Mouse (Mus musculus) kidney, adult 2 months (tissue): ENCODE data around the gene Fkbpl. TPM values are rescaled to one million over a fixed set of nuclear protein-coding genes. Genes with fewer than 3 reads are reported as not detected.

Experiments used
- DNase-seq: peaks from one replicate; pipeline ENCODE4 v3.0.0; 2021
- H3K27ac ChIP-seq: fragments of 200-500 bp; 2 replicates; pipeline ENCODE4 v1.5.1; 2012; ENCODE audit warnings: low read depth, low read length, control low read depth, inconsistent platforms; ENCODE audit not compliant: insufficient read depth
- H3K27me3 ChIP-seq: fragments of 200-500 bp; replicated peaks from 2 replicates; pipeline ENCODE4 v1.6.1; 2012; ENCODE audit warnings: mild to moderate bottlenecking, moderate library complexity, low read length, inconsistent platforms; ENCODE audit not compliant: control insufficient read depth, insufficient read depth
- H3K36me3 ChIP-seq: fragments of 200-500 bp; 2 replicates; pipeline ENCODE4 v1.6.1; 2012; ENCODE audit warnings: mild to moderate bottlenecking, moderate library complexity, low read length, inconsistent platforms; ENCODE audit not compliant: control insufficient read depth, insufficient read depth
- H3K4me1 ChIP-seq: fragments of 200-500 bp; 2 replicates; pipeline ENCODE4 v1.6.1; 2011; ENCODE audit warnings: low read length; ENCODE audit not compliant: control insufficient read depth, insufficient read depth
- H3K4me3 ChIP-seq: fragments of 200-500 bp; 2 replicates; pipeline ENCODE4 v1.5.1; 2011; ENCODE audit warnings: mild to moderate bottlenecking, low read depth, low read length, control low read depth; ENCODE audit not compliant: insufficient read depth
- CTCF ChIP-seq: fragments of 200-500 bp; conservative IDR thresholded peaks from 2 replicates; pipeline ENCODE4 v1.5.1; 2011; ENCODE audit warnings: low read depth, mild to moderate bottlenecking, control low read depth, low read length, moderate library complexity, mixed read lengths; ENCODE audit not compliant: insufficient read depth, insufficient read length
- POLR2A ChIP-seq: fragments of 200-500 bp; IDR thresholded peaks from one replicate; pipeline ENCODE4 v1.6.1; 2011; ENCODE audit warnings: low read depth, low read length, control low read depth
- WGBS: fragments of 180-500 bp; shearing (Covaris S2); methylation state at CpG from one replicate; pipeline ENCODE4 v1.1.7; 2018; 5-methylcytosine and 5-hydroxymethylcytosine counted together
- polyA plus RNA-seq: library from polyadenylated mRNA; depleted of rRNA; stranded (reverse); fragments of >200 nt; gene quantifications from 2 replicates; pipeline ENCODE4 v1.2.3, GENCODE M21; 2012

Fkbpl gene
- polyA plus RNA-seq, 1 experiment = 5.5 TPM

GRCm38 (mm10) chr17:34627093-34627942 is 17.2 kb upstream of the Fkbpl start:
- H3K27ac ChIP-seq = peak overlapping the region; percentile 99
- no peak for TF ChIP-seq CTCF
- TF ChIP-seq POLR2A = peak; percentile 72
- peak; percentile 94 for DNase-seq
- H3K36me3 ChIP-seq = peaks cover 6% of the 10 kb centered on the region
- no peaks in the 10 kb centered on the region for H3K27me3 ChIP-seq
- 3% methylated on average over 41 of the region's 45 CpGs for WGBS
- peaks cover 15% of the 10 kb centered on the region for H3K4me1 ChIP-seq
- peak overlapping the region; percentile 81 for H3K4me3 ChIP-seq

GRCm38 (mm10) chr17:34627943-34628643 is 16.5 kb upstream of the Fkbpl start, which contains the start of gene Ppt2:
Ppt2 (minus strand) TSS chr17:34628510.
- peak within 1 kb of the TSS; percentile 99 for H3K27ac ChIP-seq
- peaks cover 2% of the 10 kb centered on the region; the same call in 1 of the 2 replicates for H3K36me3 ChIP-seq
- H3K4me1 ChIP-seq = peaks cover 15% of the 10 kb centered on the region
- H3K27me3 ChIP-seq = no peaks in the 10 kb centered on the region
- 2% methylated on average over 29 of the region's 29 CpGs for WGBS
- peak; percentile 88 for DNase-seq
- H3K4me3 ChIP-seq = peak within 1 kb of the TSS; percentile 81
- no peak for TF ChIP-seq POLR2A
- TF ChIP-seq CTCF = no peak

GRCm38 (mm10) chr17:34628644-34628967 is 16.0 kb upstream of the Fkbpl start:
- TF ChIP-seq CTCF (no peak), POLR2A (no peak)
- 32% methylated on average over 5 of the region's 5 CpGs for WGBS
- H3K4me1 ChIP-seq = peaks cover 15% of the 10 kb centered on the region
- DNase-seq = no peak
- no peaks in the 10 kb centered on the region for H3K27me3 ChIP-seq
- peak overlapping the region; percentile 81; the same call in 1 of the 2 replicates for H3K4me3 ChIP-seq
- peaks cover 2% of the 10 kb centered on the region; the same call in 1 of the 2 replicates for H3K36me3 ChIP-seq
- peak overlapping the region; percentile 99 for H3K27ac ChIP-seq

GRCm38 (mm10) chr17:34629221-34629751 is 15.3 kb upstream of the Fkbpl start, which contains the start of gene Prrt1:
Prrt1 (plus strand) TSS chr17:34629533.
- Histone ChIP-seq H3K36me3 (peaks cover 2% of the 10 kb centered on the region; the same call in 1 of the 2 replicates), H3K27ac (peak within 1 kb of the TSS; percentile 99), H3K4me1 (peaks cover 15% of the 10 kb centered on the region), H3K4me3 (peak within 1 kb of the TSS; percentile 81), H3K27me3 (no peaks in the 10 kb centered on the region)
- 25% methylated on average over 16 of the region's 16 CpGs for WGBS
- no peak for DNase-seq
- no peak for TF ChIP-seq POLR2A
- TF ChIP-seq CTCF = no peak

GRCm38 (mm10) chr17:34629796-34630603 is 14.6 kb upstream of the Fkbpl start:
- peaks cover 15% of the 10 kb centered on the region for H3K4me1 ChIP-seq
- peaks cover 2% of the 10 kb centered on the region; the same call in 1 of the 2 replicates for H3K36me3 ChIP-seq
- peak overlapping the region; percentile 26 for H3K4me3 ChIP-seq
- DNase-seq = no peak
- H3K27me3 ChIP-seq = no peaks in the 10 kb centered on the region
- TF ChIP-seq CTCF (no peak), POLR2A (no peak)
- WGBS = 68% methylated on average over 12 of the region's 12 CpGs
- H3K27ac ChIP-seq = no peak overlapping the region

- no peak overlapping the region for H3K27ac ChIP-seq
- H3K4me1 ChIP-seq = peaks cover 12% of the 10 kb centered on the region; the same call in 1 of the 2 replicates
- no peaks in the 10 kb centered on the region for H3K27me3 ChIP-seq
- H3K36me3 ChIP-seq = no peaks in the 10 kb centered on the region
- peak overlapping the region; percentile 7; the same call in 1 of the 2 replicates for H3K4me3 ChIP-seq
- DNase-seq = no peak
- WGBS = 11% methylated on average over 48 of the region's 48 CpGs
- TF ChIP-seq CTCF (no peak), POLR2A (no peak)
These were observed 13.7 kb upstream of the Fkbpl start for GRCm38 (mm10) chr17:34630761-34631301.
